In the genomic region with DNA sequence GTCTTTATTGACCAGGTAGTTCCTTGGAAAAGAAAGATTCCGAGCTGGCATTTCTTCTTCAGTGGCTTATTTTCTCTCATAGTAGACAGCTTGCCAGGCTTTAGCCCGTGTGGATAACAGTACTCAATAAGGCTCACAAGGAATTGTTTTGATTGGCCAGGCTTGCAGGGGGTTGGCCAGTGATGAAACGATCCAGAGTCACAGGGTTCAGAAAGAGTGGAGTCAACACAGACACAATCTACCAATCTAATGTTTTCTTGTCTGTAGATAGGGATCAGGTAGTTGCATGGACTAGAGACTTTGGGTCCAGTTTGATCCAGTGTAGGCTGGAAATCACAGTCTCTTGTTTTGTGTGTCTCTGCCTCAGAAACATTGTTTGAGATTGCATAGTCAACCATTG, we compare ENCODE assay signal across 15 mouse cellular contexts.
"Had no signal": no experiment of that assay in that cellular context is flagged by ENCODE, and none has a peak within 500 bp of the region (broad histone marks: within the 10 kb centered on the region; RNA-seq: fewer than 3 reads in every experiment).

No protein-coding gene starts in this region.

- H3K36me3 ChIP-seq: liver, embryonic 15.5 days; midbrain, embryonic 13.5 days; midbrain, embryonic 15.5 days; neural tube, embryonic 12.5 days; stomach, embryonic 15.5 days had no signal

- H3K27ac ChIP-seq: liver, embryonic 15.5 days; midbrain, embryonic 13.5 days; midbrain, embryonic 15.5 days; neural tube, embryonic 12.5 days; stomach, embryonic 15.5 days; stomach, postnatal 0 days had no signal

- H3K4me1 ChIP-seq: midbrain, embryonic 13.5 days; midbrain, embryonic 15.5 days; neural tube, embryonic 12.5 days; stomach, embryonic 15.5 days had no signal

- H3K4me3 ChIP-seq: liver, embryonic 15.5 days; megakaryocyte, embryonic 14.5 days; midbrain, embryonic 13.5 days; midbrain, embryonic 15.5 days; neural tube, embryonic 12.5 days; stomach, embryonic 15.5 days had no signal

- DNase-seq: lung, adult 18-20 months; lung, embryonic 14.5 days; lung, postnatal 10 days; lung, postnatal 36 days; right cerebral cortex, postnatal 14 days; thymus, adult 2 months; thymus, postnatal 14 days; thymus, postnatal 36 days had no signal
